Mouse (Mus musculus): Measurements from ENCODE around the gene Hmga1b. TPM values are rescaled to one million over a fixed set of nuclear protein-coding genes. Genes with fewer than 3 reads are reported as not detected.

Hmga1b gene
- polyA plus RNA-seq, 1 experiment from 2014 or later = 1.5 TPM

DNA sequence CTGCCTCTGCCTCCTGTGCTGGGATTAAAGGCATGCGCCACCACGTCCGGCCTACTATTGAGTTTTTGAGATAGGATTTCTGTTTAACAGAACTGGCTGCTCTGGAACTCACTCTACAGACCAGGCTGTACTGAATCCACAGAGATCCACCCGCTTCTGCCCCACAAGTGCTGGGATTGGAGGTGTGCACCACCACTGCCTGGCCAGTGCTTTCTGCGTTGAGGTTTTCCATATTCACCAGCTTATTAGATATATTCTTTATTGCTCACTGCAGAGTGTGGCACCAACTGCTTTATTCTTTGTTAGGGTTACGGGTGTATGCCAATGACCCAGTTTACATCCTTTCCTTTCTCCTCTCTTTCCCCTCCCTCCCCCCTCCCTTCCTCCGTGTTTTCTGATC lies 41.7 kb downstream of the Hmga1b start:
- H3K4me3 ChIP-seq (ENCODE audit: low read depth, low read length) = no peak overlapping the region
- peaks cover 4% of the 10 kb centered on the region for H3K4me1 ChIP-seq (ENCODE audit: control insufficient read depth, low read depth, low read length)
- ATAC-seq (ENCODE audit: low read depth) = no peak
- no peaks in the 10 kb centered on the region for H3K9me3 ChIP-seq (replicated peaks; ENCODE audit: control insufficient read depth, low read length)
- peaks cover 20% of the 10 kb centered on the region for H3K36me3 ChIP-seq (ENCODE audit: control insufficient read depth, insufficient read depth)
- H3K9ac ChIP-seq (ENCODE audit: low read depth, low read length) = no peak overlapping the region
- no peak overlapping the region for H3K27ac ChIP-seq (ENCODE audit: low read length)
- H3K27me3 ChIP-seq (ENCODE audit: control insufficient read depth, insufficient read depth, low read depth, low read length) = no peaks in the 10 kb centered on the region
- 64% methylated on average over 7 of the region's 7 CpGs for WGBS (ENCODE audit: insufficient replicate concordance)
- no peak overlapping the region for H3K4me2 ChIP-seq (ENCODE audit: low read depth, low read length)

DNA sequence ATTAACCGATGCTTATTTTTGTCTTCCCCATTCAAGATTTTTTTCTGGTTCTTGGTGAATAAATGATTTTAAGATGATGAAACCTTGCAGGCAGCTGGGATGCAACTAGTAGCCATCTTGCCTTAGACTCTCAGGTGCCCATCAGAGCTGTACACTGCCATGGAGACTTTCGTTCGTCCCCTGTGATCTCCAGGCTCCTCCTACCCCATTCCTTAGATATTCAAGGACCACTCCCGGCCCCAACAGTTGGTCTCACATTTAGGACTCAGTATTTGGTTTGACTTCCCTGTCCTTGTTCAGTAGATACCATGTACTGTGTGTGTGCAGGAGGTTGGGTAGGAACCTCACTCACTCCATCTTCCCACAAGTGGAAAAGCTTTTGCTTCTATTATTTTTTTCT lies 42.2 kb downstream of the Hmga1b start:
- H3K27me3 ChIP-seq (ENCODE audit: control insufficient read depth, insufficient read depth, low read depth, low read length) = no peaks in the 10 kb centered on the region
- 64% methylated on average over 4 of the region's 4 CpGs for WGBS (ENCODE audit: insufficient replicate concordance)
- no peak overlapping the region for H3K4me3 ChIP-seq (ENCODE audit: low read depth, low read length)
- H3K9ac ChIP-seq (ENCODE audit: low read depth, low read length) = no peak overlapping the region
- peaks cover 25% of the 10 kb centered on the region for H3K36me3 ChIP-seq (ENCODE audit: control insufficient read depth, insufficient read depth)
- no peak overlapping the region for H3K27ac ChIP-seq (ENCODE audit: low read length)
- peaks cover 4% of the 10 kb centered on the region for H3K4me1 ChIP-seq (ENCODE audit: control insufficient read depth, low read depth, low read length)
- no peaks in the 10 kb centered on the region for H3K9me3 ChIP-seq (replicated peaks; ENCODE audit: control insufficient read depth, low read length)
- ATAC-seq (ENCODE audit: low read depth) = no peak
- H3K4me2 ChIP-seq (ENCODE audit: low read depth, low read length) = no peak overlapping the region

DNA sequence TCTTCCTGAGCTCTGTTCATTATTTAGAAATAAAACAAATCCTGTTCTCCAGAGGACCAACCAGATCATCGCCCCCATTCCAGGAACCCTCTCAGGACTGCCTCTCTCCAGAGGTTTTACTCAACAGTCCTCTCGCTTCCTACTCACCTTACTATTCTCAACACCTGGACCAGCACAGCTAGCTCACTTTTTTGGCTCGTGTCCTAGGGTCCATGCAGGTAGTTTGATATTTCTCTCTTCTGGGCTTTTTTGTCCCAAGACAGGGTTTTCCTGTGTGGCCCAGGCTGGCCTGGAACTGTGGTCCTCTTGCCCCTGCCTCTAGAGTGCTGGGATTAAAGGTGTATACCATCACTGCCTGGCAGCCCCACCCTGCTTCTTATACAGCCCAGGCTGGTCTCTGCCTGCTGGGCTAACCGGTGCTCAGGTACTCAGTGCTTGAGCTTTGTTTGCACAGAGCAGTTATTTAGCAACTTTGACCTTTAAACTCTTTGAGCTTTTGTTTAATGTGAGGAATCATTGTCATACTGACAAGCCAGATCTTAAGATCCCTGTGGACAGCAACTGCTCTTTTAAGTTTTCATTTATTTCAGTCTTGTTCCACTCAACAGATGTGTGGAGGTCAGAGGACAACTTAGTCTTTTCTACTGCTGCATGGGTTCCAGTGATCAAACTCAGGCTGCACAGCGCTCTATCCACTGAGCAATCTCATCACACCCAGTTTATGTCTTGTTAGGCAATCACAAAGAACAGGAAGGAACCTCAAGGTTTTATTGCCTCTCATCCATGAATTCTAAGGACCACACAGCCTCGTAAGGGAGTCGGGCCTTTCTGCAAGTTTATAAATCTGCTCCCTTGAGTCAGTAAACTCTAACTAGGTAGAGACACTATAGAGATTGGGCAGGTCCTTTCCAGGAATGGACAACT lies 43.0 kb downstream of the Hmga1b start:
- H3K9me3 ChIP-seq (replicated peaks; ENCODE audit: control insufficient read depth, low read length) = no peaks in the 10 kb centered on the region
- 65% methylated on average over 7 of the region's 7 CpGs for WGBS (ENCODE audit: insufficient replicate concordance)
- H3K36me3 ChIP-seq (ENCODE audit: control insufficient read depth, insufficient read depth) = peaks cover 34% of the 10 kb centered on the region
- no peak overlapping the region for H3K27ac ChIP-seq (ENCODE audit: low read length)
- ATAC-seq (ENCODE audit: low read depth) = no peak
- no peak overlapping the region for H3K4me2 ChIP-seq (ENCODE audit: low read depth, low read length)
- H3K27me3 ChIP-seq (ENCODE audit: control insufficient read depth, insufficient read depth, low read depth, low read length) = no peaks in the 10 kb centered on the region
- H3K4me1 ChIP-seq (ENCODE audit: control insufficient read depth, low read depth, low read length) = no peaks in the 10 kb centered on the region
- H3K4me3 ChIP-seq (ENCODE audit: low read depth, low read length) = no peak overlapping the region
- no peak overlapping the region for H3K9ac ChIP-seq (ENCODE audit: low read depth, low read length)

DNA sequence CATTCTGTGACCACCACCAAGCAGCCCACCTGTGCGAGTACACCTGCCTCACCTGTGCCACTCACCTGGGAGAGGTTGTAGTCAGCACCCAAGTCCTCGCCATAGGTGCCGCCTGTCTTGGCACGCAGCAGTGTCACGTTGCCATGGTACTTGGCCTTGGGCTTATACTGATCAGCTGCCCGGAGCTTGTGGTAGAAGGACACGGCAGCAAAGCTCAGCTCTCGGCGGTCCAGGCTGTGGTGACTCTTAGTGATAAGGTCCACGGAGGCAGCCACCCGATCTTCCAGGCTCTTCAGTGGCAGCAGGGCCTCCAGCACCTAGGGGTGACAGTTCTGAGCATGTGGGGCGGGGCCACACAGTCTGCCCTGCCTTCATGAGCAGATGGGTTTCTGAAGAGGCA lies 45.4 kb downstream of the Hmga1b start:
- WGBS (ENCODE audit: insufficient replicate concordance) = 65% methylated on average over 12 of the region's 12 CpGs
- Histone ChIP-seq H3K4me3 (ENCODE audit: low read depth, low read length) (no peak overlapping the region), H3K27me3 (ENCODE audit: control insufficient read depth, insufficient read depth, low read depth, low read length) (no peaks in the 10 kb centered on the region), H3K9ac (ENCODE audit: low read depth, low read length) (no peak overlapping the region), H3K36me3 (ENCODE audit: control insufficient read depth, insufficient read depth) (peaks cover 54% of the 10 kb centered on the region), H3K9me3 (replicated peaks; ENCODE audit: control insufficient read depth, low read length) (no peaks in the 10 kb centered on the region), H3K4me2 (ENCODE audit: low read depth, low read length) (no peak overlapping the region), H3K4me1 (ENCODE audit: control insufficient read depth, low read depth, low read length) (no peaks in the 10 kb centered on the region), H3K27ac (ENCODE audit: low read length) (no peak overlapping the region)
- no peak for ATAC-seq (ENCODE audit: low read depth)

DNA sequence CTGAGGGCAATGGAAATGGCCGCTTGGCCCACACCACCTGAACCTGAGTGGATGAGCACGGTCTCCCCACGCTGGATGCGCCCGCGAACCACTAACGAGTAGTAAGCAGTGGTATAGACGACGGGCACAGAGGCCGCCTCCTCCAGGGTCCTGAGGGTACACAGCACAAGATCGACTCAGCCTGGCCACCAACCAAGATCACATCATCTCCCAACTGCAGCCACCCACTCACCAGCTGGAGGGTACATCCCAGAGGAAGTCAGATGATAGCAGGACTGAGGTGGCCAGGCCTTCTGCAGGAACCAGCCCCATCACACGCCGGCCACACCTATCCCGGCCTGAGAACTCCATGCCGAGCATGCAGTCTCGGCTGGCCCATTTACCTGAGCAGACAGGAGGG lies 49.5 kb downstream of the Hmga1b start:
- no peak overlapping the region for H3K4me3 ChIP-seq (ENCODE audit: low read depth, low read length)
- H3K27me3 ChIP-seq (ENCODE audit: control insufficient read depth, insufficient read depth, low read depth, low read length) = no peaks in the 10 kb centered on the region
- H3K9ac ChIP-seq (ENCODE audit: low read depth, low read length) = no peak overlapping the region
- H3K36me3 ChIP-seq (ENCODE audit: control insufficient read depth, insufficient read depth) = peaks cover 91% of the 10 kb centered on the region
- ATAC-seq (ENCODE audit: low read depth) = no peak
- no peak overlapping the region for H3K27ac ChIP-seq (ENCODE audit: low read length)
- 88% methylated on average over 16 of the region's 16 CpGs for WGBS (ENCODE audit: insufficient replicate concordance)
- H3K4me2 ChIP-seq (ENCODE audit: low read depth, low read length) = no peak overlapping the region
- no peaks in the 10 kb centered on the region for H3K4me1 ChIP-seq (ENCODE audit: control insufficient read depth, low read depth, low read length)
- no peaks in the 10 kb centered on the region for H3K9me3 ChIP-seq (replicated peaks; ENCODE audit: control insufficient read depth, low read length)

Other genes with a start within 250 kb of the Hmga1b start
- 18.7 and 20.7 TPM in 2 replicates for gene Gcgr, start 232.1 kb upstream of the Hmga1b start, polyA plus RNA-seq (2015; fragmentation: Nextera tagmentation; extraction: Ambion mirVana)
- 38.5 and 39.1 TPM in 2 replicates for gene Mcrip1, start 213.1 kb upstream of the Hmga1b start, polyA plus RNA-seq (2015; fragmentation: Nextera tagmentation; extraction: Ambion mirVana)
- 0.20 and 1.2 TPM in 2 replicates for gene Ppp1r27, start 211.7 kb upstream of the Hmga1b start, polyA plus RNA-seq (2015; fragmentation: Nextera tagmentation; extraction: Ambion mirVana)
- gene P4hb, start 189.5 kb upstream of the Hmga1b start, polyA plus RNA-seq (2015; fragmentation: Nextera tagmentation; extraction: Ambion mirVana) = 793 and 897 TPM in 2 replicates
- gene Arhgdia, start 181.2 kb upstream of the Hmga1b start, polyA plus RNA-seq (2015; fragmentation: Nextera tagmentation; extraction: Ambion mirVana) = 201 and 205 TPM in 2 replicates
- 52.4 and 87.2 TPM in 2 replicates for gene Alyref, start 164.4 kb upstream of the Hmga1b start, polyA plus RNA-seq (2015; fragmentation: Nextera tagmentation; extraction: Ambion mirVana)
- gene Anapc11, start 164.4 kb upstream of the Hmga1b start, polyA plus RNA-seq (2015; fragmentation: Nextera tagmentation; extraction: Ambion mirVana) = 66.8 and 67.8 TPM in 2 replicates
- 16.2 and 16.4 TPM in 2 replicates for gene Npb, start 154.3 kb upstream of the Hmga1b start, polyA plus RNA-seq (2015; fragmentation: Nextera tagmentation; extraction: Ambion mirVana)
- gene Pcyt2, start 144.9 kb upstream of the Hmga1b start, polyA plus RNA-seq (2015; fragmentation: Nextera tagmentation; extraction: Ambion mirVana) = 158 and 184 TPM in 2 replicates
- 27.3 and 28.0 TPM in 2 replicates for gene Sirt7, start 137.6 kb upstream of the Hmga1b start, polyA plus RNA-seq (2015; fragmentation: Nextera tagmentation; extraction: Ambion mirVana)
- gene Mafg, start 129.2 kb upstream of the Hmga1b start, polyA plus RNA-seq (2015; fragmentation: Nextera tagmentation; extraction: Ambion mirVana) = 29.4 and 30.9 TPM in 2 replicates
- 4.8 and 5.1 TPM in 2 replicates for gene Pycr1, start 119.0 kb upstream of the Hmga1b start, polyA plus RNA-seq (2015; fragmentation: Nextera tagmentation; extraction: Ambion mirVana)
- 0.58 and 0.61 TPM in 2 replicates for gene Myadml2, start 114.6 kb upstream of the Hmga1b start, polyA plus RNA-seq (2015; fragmentation: Nextera tagmentation; extraction: Ambion mirVana)
- gene Notum, start 101.6 kb upstream of the Hmga1b start, polyA plus RNA-seq (2015; fragmentation: Nextera tagmentation; extraction: Ambion mirVana) = 0.15 and 0.20 TPM in 2 replicates
- 44.6 and 44.7 TPM in 2 replicates for gene Aspscr1, start 89.8 kb upstream of the Hmga1b start, polyA plus RNA-seq (2015; fragmentation: Nextera tagmentation; extraction: Ambion mirVana)
- 78.1 and 87.1 TPM in 2 replicates for gene Cenpx, start 49.1 kb upstream of the Hmga1b start, polyA plus RNA-seq (2015; fragmentation: Nextera tagmentation; extraction: Ambion mirVana)
- gene Lrrc45, start 48.9 kb upstream of the Hmga1b start, polyA plus RNA-seq (2015; fragmentation: Nextera tagmentation; extraction: Ambion mirVana) = 9.0 and 9.7 TPM in 2 replicates
- 0.77 and 0.80 TPM in 2 replicates for gene Rac3, start 41.3 kb upstream of the Hmga1b start, polyA plus RNA-seq (2015; fragmentation: Nextera tagmentation; extraction: Ambion mirVana)
- gene Dcxr, start 35.5 kb upstream of the Hmga1b start, polyA plus RNA-seq (2015; fragmentation: Nextera tagmentation; extraction: Ambion mirVana) = 23.4 and 27.9 TPM in 2 replicates
- gene Cbr2, start 30.7 kb upstream of the Hmga1b start, polyA plus RNA-seq (2015; fragmentation: Nextera tagmentation; extraction: Ambion mirVana) = 0.31 TPM in 1 of 2 replicates, not detected in the other
- 8.6 and 11.5 TPM in 2 replicates for gene Rfng, start 21.4 kb downstream of the Hmga1b start, polyA plus RNA-seq (2015; fragmentation: Nextera tagmentation; extraction: Ambion mirVana)
- 61.6 and 64.7 TPM in 2 replicates for gene Gps1, start 21.5 kb downstream of the Hmga1b start, polyA plus RNA-seq (2015; fragmentation: Nextera tagmentation; extraction: Ambion mirVana)
- gene Dus1l, start 33.6 kb downstream of the Hmga1b start, polyA plus RNA-seq (2015; fragmentation: Nextera tagmentation; extraction: Ambion mirVana) = 51.4 and 51.6 TPM in 2 replicates
- gene Fasn, start 61.8 kb downstream of the Hmga1b start, polyA plus RNA-seq (2015; fragmentation: Nextera tagmentation; extraction: Ambion mirVana) = 20.3 and 24.2 TPM in 2 replicates
- gene Ccdc57, start 170.1 kb downstream of the Hmga1b start, polyA plus RNA-seq (2015; fragmentation: Nextera tagmentation; extraction: Ambion mirVana) = 1.6 and 1.7 TPM in 2 replicates
- 80.5 and 82.1 TPM in 2 replicates for gene Slc16a3, start 185.7 kb downstream of the Hmga1b start, polyA plus RNA-seq (2015; fragmentation: Nextera tagmentation; extraction: Ambion mirVana)
- 33.4 and 36.8 TPM in 2 replicates for gene Csnk1d, start 228.5 kb downstream of the Hmga1b start, polyA plus RNA-seq (2015; fragmentation: Nextera tagmentation; extraction: Ambion mirVana)

All from liver, embryonic 16.5 days (tissue).